Mouse (Mus musculus) megakaryocyte-erythroid progenitor cell, adult 5-6 weeks (primary cell): Measurements from ENCODE around the gene Abca8b. TPM values are rescaled to one million over a fixed set of nuclear protein-coding genes. Genes with fewer than 3 reads are reported as not detected.

Experiments used
- ATAC-seq: replicated peaks from 2 replicates; pipeline ENCODE4 v1.8.0; 2016; ENCODE audit warnings: mild to moderate bottlenecking, inconsistent platforms; ENCODE audit not compliant: severe bottlenecking, poor library complexity, low FRiP score, low TSS enrichment
- total RNA-seq, 2 experiments: library from RNA; stranded (forward) in 1 of 2; stranded (reverse) in 1 of 2; fragments of 200-1000, 215-1000 nt in 1 of 2; fragments of >200 nt in 1 of 2; fragmentation: Nextera tagmentation in 1 of 2; gene quantifications; 2 replicates each; pipeline ENCODE4 v1.2.3; 2014 to 2017

Gene Abca8b
- total RNA-seq, 2 experiments from 2014 or later: not detected

DNA sequence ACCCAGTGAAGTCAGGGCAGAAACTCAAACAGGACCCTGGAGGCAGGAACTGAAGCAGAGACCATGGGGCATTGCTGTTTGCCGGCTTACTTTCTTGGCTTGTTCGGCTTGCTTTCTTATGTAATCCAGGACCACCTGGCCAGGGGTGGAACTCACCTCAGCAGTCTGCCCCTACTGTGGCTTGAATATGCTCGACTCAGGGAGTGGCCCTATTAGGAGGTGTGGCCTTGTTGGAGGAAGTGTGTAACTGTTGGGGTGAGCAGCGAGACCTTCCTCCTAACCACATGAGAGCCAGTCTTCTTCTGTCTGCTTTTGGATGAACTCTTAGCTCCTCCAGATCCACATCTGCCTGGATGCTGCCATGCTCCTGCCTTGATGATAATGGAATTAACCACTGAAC, 108.9 kb downstream of the Abca8b start:
- ATAC-seq: no peak

DNA sequence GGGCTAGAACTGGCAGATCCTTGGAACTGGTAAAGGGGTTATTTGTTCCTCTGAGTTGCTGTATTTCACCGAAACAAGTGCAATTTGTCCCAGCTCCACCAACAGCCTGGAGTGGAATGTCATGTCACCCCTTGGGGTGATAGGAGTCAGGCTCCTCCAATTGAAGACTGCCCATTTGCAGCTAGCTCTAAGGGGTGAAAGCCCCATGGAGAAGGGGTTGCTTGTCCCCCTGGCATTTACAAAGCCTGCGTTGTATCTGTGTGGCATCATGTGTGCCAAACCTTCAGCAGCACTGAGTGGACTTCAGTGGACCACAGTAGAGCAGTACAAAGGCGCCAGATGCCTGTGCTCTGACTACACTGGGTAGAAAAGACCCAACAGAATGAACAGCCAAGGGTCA, 110.1 kb downstream of the Abca8b start:
- no peak for ATAC-seq

DNA sequence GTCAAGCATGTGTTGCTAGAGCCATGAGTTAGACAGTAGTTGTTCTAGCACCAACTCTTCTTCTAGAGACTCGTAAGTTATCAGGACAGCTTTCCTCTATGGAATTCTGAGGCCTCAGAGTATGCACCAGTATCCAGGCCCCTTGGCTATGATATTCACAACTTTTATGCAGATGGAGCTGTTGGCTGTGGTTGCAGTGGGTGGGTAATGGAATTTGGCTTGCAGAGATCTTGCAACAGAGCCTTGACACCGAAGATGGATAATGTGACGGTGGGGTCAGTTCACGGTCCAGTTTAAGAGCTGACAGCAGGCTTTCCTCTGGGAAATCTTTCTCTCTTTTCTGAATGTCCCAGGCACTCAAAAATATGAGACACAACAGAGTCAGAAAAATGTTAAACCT, 110.8 kb downstream of the Abca8b start:
- ATAC-seq: no peak

DNA sequence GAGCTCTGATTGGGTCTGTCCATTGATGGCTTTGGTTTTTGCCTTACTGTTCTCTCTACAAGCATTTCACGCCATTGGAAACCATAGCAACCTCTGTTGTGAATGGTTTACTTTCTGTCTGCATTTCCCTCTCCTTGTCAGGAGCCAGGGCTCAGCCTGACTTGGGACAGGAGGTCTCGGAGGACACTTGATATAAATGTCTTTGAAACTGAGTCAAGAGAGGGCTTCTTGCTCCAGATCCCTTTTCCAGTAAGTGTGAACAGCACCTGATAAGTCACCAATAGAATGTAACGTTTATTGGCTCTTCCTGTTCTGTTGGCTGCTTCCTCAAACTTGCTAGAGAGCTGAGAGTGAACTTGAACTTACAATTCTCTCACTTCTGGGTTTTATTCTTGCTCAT, 111.5 kb downstream of the Abca8b start:
- ATAC-seq: no peak

Other genes starting within 250 kb of the Abca8b start
- 3.4 TPM in 1 of 2 replicates, not detected in the other for gene 1700012B07Rik, start 167.8 kb downstream of the Abca8b start, total RNA-seq (2014; fragmentation: Nextera tagmentation)
- not detected in 2 replicates for gene 1700012B07Rik, start 167.8 kb downstream of the Abca8b start, total RNA-seq (2017)
- gene Abca8a, start 100.1 kb upstream of the Abca8b start, total RNA-seq (2014; fragmentation: Nextera tagmentation): not detected in 2 replicates
- not detected in 2 replicates for gene Abca8a, start 100.1 kb upstream of the Abca8b start, total RNA-seq (2017)
- gene Abca9, start 172.4 kb upstream of the Abca8b start, total RNA-seq (2014; fragmentation: Nextera tagmentation): not detected in 2 replicates
- 0.19 TPM in 1 of 2 replicates, not detected in the other for gene Abca9, start 172.4 kb upstream of the Abca8b start, total RNA-seq (2017)